Mouse (Mus musculus) central nervous system, embryonic 18 days (tissue): ENCODE results near the gene Ripply2. TPM values are rescaled to one million over a fixed set of nuclear protein-coding genes. Genes with fewer than 3 reads are reported as not detected.

Source experiments
- polyA plus RNA-seq: library from polyadenylated mRNA; depleted of rRNA; stranded (reverse); fragments of >200 nt; gene quantifications from 2 replicates; pipeline ENCODE4 v1.2.3, GENCODE M21; 2012; rRNA removed

Ripply2 gene
- polyA plus RNA-seq: 2.6 and 2.8 TPM in 2 replicates

GRCm38 (mm10) chr9:87015288-87015937, at the start of gene Ripply2:
Gene Ripply2 (plus strand): TSS chr9:87015537.

DNA sequence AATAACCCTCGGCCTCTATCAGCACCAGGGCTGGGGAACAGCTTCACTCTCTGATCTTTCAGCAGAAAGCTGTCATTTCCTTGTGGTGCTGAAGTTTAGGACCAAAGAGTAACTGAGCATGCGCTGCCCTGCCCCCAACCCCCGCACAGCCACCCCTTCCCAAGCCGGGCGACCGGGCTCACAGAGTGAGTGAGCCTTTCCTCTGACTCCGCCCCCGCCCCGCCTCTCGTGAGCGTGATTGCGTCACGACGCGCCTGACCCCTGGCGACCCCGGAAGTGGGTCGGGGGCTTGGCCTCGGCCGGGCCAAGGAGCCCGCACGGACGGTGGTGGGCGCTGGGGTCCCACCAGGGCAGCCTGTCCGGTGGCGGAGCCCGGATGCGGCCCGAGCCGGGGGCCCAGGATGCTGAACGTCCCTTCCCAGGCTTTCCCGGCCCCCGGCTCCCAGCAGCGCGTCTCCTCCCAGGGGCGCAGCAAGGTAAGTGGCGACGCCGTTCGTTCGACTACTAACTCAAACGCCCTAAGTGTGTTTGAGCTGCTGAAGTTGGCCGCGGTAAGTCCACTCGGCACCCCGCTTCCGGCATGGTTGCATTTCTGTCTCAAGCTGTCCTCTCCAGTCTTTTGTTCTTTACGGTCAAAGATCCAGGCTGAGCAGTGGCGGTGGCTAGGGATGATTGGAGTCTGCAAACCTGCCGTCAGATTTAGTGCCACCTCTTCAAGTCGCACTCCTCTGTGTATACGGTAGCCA, 6.6 kb downstream of the Ripply2 start, which contains the start of gene Cyb5r4:
TSS of gene Cyb5r4 (plus strand) at position 237 of the 746 bp plus-strand sequence.

Other genes starting within 250 kb of the Ripply2 start
- 177 and 178 TPM in 2 replicates for gene Snap91, start 134.9 kb upstream of the Ripply2 start, polyA plus RNA-seq
- gene Cyb5r4, start 6.5 kb downstream of the Ripply2 start, polyA plus RNA-seq: 27.1 and 30.3 TPM in 2 replicates
- 2.9 and 3.3 TPM in 2 replicates for gene Mrap2, start 128.8 kb downstream of the Ripply2 start, polyA plus RNA-seq
- gene Cep162, start 240.0 kb downstream of the Ripply2 start, polyA plus RNA-seq: 5.3 and 6.0 TPM in 2 replicates